Mouse (Mus musculus) embryonic facial prominence, embryonic 10.5 days (tissue): ENCODE measurements around the gene Meis1. TPM values are rescaled to one million over a fixed set of nuclear protein-coding genes. Genes with fewer than 3 reads are reported as not detected.

Experiments
- DNase-seq: peaks from one replicate; pipeline ENCODE4 v3.0.0-alpha.2; 2017; ENCODE audit warnings: low spot score
- H3K27ac ChIP-seq: fragments of 300-500 bp; sonication (generic); replicated peaks from 2 replicates; pipeline ENCODE4 v1.5.1; 2016; ENCODE audit warnings: mild to moderate bottlenecking
- H3K27me3 ChIP-seq: fragments of 300-500 bp; sonication (generic); replicated peaks from 2 replicates; pipeline ENCODE4 v1.6.1; 2016; ENCODE audit warnings: low read depth, mild to moderate bottlenecking; ENCODE audit not compliant: poor library complexity, severe bottlenecking
- H3K36me3 ChIP-seq: fragments of 300-500 bp; sonication (generic); replicated peaks from 2 replicates; pipeline ENCODE4 v1.6.1; 2016; ENCODE audit warnings: mild to moderate bottlenecking, moderate library complexity
- H3K4me1 ChIP-seq: fragments of 300-500 bp; sonication (generic); 2 replicates; pipeline ENCODE4 v1.6.1; 2016
- H3K4me3 ChIP-seq: fragments of 300-500 bp; sonication (generic); 2 replicates; pipeline ENCODE4 v1.5.1; 2016; ENCODE audit warnings: mild to moderate bottlenecking, moderate library complexity
- H3K9me3 ChIP-seq: fragments of 300-500 bp; sonication (generic); 2 replicates; pipeline ENCODE4 v1.6.1; 2016; ENCODE audit warnings: mild to moderate bottlenecking
- WGBS: fragments of 180-500 bp; shearing (Covaris S2); methylation state at CpG from one replicate; pipeline ENCODE4 v1.1.7; 2016; 5-methylcytosine and 5-hydroxymethylcytosine counted together
- polyA plus RNA-seq: library from polyadenylated mRNA; unstranded; fragments of >200 nt; fragmentation: Nextera tagmentation; extraction: Ambion mirVana; gene quantifications from 2 replicates; pipeline ENCODE4 v1.2.1, GENCODE M21; 2016

Gene Meis1
- polyA plus RNA-seq, 1 experiment from 2014 or later: 73.3 TPM

DNA sequence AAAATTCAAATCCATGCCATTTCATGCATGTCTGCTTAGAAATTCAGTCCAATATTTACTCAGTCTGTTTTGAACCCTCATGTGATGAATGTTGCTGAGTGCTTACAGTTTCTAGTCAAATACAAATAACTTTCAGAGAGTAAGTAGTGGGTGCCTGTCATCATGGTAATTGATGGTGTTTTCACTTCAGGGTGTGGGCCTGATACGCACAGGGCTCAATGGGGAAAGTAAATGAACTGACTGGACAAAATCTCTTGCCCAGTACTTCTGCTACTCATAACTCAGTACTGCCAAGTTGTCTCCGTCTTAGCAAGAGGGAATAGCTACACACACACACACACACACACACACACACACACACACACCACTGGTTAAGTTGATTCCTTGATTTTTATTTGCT, 92.0 kb downstream of the Meis1 start:
- H3K36me3 ChIP-seq: peaks cover 14% of the 10 kb centered on the region
- WGBS: 73% methylated on average over 2 of the region's 2 CpGs
- no peak overlapping the region for H3K27ac ChIP-seq
- no peak overlapping the region for H3K4me3 ChIP-seq
- no peak for DNase-seq
- H3K4me1 ChIP-seq: peaks cover 31% of the 10 kb centered on the region
- H3K9me3 ChIP-seq: no peaks in the 10 kb centered on the region
- H3K27me3 ChIP-seq: no peaks in the 10 kb centered on the region

DNA sequence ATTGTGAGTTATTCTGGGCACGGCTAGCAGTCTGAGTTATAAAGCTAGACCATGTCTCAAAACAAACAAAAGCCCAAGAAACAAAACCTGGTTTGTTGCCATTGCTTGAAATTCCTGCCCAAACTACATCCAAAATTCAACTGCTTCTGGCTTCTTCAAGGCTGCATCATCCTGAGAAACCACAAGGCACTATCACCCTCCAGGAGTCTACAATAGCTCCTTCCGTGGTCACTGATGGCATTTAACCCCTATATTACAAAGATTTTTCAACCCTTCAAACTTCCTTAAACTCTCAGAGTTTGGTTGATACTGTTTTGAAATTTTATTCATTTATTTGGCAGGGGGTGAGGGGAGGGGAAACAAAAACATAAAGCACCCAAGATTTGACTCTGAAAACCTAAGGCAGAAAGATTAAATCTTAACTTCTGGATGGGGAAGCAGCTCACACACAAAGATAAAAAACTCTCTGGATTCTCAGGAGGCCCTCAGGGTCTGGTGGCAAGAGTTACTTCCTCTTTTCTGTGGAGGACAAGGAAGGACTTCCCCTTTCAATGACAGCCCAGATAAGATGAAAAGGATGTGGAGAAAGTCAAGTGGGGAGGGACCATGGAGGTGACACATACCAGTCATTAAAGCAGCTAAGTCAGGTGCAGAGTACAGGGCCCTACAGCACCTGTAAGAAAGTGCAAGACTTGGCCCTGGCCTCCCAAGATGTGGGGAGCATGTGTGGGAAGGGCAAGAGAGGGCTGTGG, 94.0 kb downstream of the Meis1 start:
- Histone ChIP-seq H3K4me1 (peaks cover 11% of the 10 kb centered on the region), H3K27ac (no peak overlapping the region), H3K27me3 (no peaks in the 10 kb centered on the region), H3K4me3 (no peak overlapping the region), H3K9me3 (no peaks in the 10 kb centered on the region), H3K36me3 (peaks cover 24% of the 10 kb centered on the region)
- WGBS: 76% methylated on average over 2 of the region's 2 CpGs
- no peak for DNase-seq

DNA sequence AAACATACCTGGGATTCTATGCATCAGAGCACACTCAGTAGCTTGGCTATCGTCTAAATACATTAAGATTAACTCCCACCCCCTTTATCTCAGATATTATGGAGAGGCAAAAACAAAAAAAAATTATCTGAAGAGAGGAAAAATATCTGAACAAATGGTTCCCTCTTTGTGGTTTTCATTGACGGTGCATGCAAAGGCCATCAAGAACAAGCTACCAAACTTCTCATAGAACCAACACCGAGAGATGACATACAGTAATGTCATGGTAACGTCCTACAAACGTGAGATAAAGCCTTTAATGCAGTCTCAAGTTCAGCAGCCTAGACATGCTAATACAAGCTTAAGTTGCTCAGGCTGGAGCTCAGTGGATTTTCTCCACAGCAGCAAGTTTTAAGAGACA, 95.5 kb downstream of the Meis1 start:
- no peaks in the 10 kb centered on the region for H3K9me3 ChIP-seq
- H3K27me3 ChIP-seq: no peaks in the 10 kb centered on the region
- H3K4me1 ChIP-seq: peaks cover 16% of the 10 kb centered on the region
- no peak overlapping the region for H3K27ac ChIP-seq
- DNase-seq: no peak
- peaks cover 27% of the 10 kb centered on the region for H3K36me3 ChIP-seq
- 90% methylated on average over 5 of the region's 5 CpGs for WGBS
- no peak overlapping the region for H3K4me3 ChIP-seq

DNA sequence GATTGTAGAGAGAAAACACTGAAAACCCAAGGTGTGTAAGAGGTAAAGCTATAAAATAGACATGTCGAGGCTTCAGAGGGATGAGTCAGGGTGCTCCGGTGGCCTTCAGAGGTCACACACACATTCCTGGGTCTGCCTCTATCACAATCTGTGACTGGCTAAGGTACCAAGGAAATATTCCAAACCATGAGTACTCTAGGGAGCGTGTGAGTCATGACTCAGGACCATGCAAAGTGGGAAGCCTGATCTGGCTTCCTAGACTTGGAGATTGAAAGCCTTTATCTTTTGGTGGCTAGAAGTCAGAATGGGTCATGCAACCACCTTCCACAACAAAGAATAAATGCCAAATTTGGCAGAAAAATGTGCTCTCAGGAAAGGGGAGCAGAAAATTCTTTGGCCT, 98.1 kb downstream of the Meis1 start:
- H3K4me1 ChIP-seq: peaks cover 30% of the 10 kb centered on the region
- H3K27me3 ChIP-seq: no peaks in the 10 kb centered on the region; the same call in 1 of the 2 replicates
- DNase-seq: no peak
- H3K27ac ChIP-seq: no peak overlapping the region
- peaks cover 24% of the 10 kb centered on the region for H3K36me3 ChIP-seq
- H3K9me3 ChIP-seq: no peaks in the 10 kb centered on the region
- 90% methylated on average over 3 of the region's 3 CpGs for WGBS
- H3K4me3 ChIP-seq: no peak overlapping the region

DNA sequence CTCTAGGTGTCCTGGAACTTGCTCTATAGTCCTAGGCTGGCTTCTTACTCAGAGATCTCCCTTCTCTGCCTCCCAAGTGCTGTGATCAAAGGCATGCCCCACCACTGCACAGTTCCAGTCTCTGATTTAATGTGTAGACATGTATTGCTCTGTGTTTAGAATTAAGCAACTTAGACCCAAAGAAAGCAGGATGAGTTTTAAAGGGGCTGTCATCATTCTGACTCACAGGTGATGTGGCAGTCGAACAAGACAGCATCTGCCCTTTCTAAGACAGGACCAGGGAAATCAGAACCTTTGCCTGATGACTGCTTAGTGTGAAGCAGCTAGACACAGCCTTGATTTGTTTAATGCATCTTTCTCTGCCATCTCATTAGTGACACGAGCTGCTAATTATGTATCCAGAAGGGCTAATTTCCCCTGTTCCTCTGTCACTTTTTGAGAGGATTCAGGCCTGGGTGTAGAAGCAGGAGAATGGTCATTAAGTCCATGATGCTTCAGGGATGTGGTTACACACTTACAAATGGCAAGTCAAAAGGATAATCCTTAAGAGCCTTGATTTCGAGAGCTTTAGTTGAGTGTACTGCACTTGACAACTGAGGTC, 99.5 kb downstream of the Meis1 start:
- DNase-seq: no peak
- WGBS: 64% methylated on average over 3 of the region's 3 CpGs
- peaks cover 33% of the 10 kb centered on the region for H3K4me1 ChIP-seq
- no peak overlapping the region for H3K27ac ChIP-seq
- no peaks in the 10 kb centered on the region for H3K9me3 ChIP-seq
- no peak overlapping the region for H3K4me3 ChIP-seq
- H3K27me3 ChIP-seq: no peaks in the 10 kb centered on the region; the same call in 1 of the 2 replicates
- peaks cover 16% of the 10 kb centered on the region for H3K36me3 ChIP-seq

DNA sequence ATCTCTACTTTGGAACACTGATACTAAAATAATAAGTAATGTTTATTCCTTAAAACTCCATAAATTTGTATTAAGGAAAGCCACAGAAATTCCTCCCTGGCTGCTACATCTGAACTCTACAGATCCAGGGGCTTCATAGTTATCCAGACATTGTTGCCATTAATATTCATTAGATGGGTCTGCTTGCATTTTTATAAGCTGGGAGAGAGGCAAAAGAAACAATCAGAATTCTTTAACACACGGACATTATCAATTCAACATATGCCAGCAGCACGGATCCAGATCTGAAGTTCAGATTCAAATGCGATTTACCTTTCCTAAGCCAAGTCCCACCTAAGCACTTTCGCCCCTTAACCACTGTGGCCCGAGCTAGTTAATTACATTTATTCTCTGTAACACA, 100.9 kb downstream of the Meis1 start:
- Histone ChIP-seq H3K4me3 (no peak overlapping the region), H3K4me1 (peaks cover 40% of the 10 kb centered on the region), H3K36me3 (peaks cover 12% of the 10 kb centered on the region), H3K9me3 (no peaks in the 10 kb centered on the region), H3K27me3 (no peaks in the 10 kb centered on the region; the same call in 1 of the 2 replicates), H3K27ac (no peak overlapping the region)
- DNase-seq: no peak
- 73% methylated on average over 5 of the region's 5 CpGs for WGBS

DNA sequence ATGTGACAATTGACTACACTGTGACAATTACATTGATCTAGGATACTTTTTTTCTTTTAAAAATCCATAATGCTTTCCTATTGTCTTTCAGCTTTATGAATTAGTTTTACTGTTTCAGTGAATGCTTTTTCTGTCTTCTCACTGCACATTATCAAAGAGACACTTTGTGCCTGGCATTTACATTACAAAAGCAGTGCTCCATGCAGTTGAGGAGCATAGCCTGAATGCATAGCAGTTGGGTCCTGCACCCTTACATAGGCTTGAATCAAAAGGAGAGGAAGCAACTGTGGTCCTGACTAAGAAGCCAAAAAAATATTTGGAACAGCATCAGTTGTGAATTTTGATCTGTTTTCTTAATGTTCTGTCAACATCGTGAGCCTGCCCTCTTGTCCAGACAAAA, 105.5 kb downstream of the Meis1 start:
- H3K27me3 ChIP-seq: no peaks in the 10 kb centered on the region; the same call in 1 of the 2 replicates
- H3K9me3 ChIP-seq: no peaks in the 10 kb centered on the region
- no peak overlapping the region for H3K4me3 ChIP-seq
- H3K36me3 ChIP-seq: no peaks in the 10 kb centered on the region
- peaks cover 40% of the 10 kb centered on the region for H3K4me1 ChIP-seq
- DNase-seq: no peak
- WGBS: 84% methylated on average over 1 of the region's 1 CpGs
- no peak overlapping the region for H3K27ac ChIP-seq

DNA sequence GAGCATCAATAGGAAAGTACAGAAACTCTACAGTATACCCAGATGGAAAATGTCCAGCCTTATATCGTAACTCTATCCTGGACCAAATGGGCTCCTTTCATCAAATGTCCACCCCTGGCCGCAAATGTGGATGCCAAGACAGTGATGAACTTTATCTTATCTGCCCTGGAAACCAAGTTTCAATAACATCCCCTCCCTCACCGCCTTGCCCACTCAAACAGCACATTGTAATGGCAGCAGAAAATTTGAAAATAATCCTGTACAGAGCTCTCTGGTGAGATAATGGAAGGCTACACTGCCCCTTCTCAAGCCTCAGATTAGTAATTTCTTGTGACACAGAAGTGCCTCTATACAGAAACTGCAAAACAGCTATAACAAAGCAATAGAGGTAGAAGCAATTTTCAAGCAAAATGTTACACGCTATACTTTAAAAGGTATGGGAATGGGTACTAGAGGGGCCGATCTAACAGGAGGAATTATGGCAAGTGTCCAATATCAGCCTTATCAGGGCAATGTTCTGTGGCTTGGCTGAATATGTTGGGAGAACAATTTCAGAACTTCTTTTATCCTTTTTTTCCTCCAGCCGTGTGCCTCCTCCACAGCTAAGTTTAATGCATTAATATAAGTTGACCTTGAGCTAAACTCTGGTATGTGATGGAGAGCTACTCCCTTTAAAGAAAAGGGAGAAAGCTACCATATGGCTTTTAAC, 106.3 kb downstream of the Meis1 start:
- no peaks in the 10 kb centered on the region for H3K36me3 ChIP-seq

DNA sequence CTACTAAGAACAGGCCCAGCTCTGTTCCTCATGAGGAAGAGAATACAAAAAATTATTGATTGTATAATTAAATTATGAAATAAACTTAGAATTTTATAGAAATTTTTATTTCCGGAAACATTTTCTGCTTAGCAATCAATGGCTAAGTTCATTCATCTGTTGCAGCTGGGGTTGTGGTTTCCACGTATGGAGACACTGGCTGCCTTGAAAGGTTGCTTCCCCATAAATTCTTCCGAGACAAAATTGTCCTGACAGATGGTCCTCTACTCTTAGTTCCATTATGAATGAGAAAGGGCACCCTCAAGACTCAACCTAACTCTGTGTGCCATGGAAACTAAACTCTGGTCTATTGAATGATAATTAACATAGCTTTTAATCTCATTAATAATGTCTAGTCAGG, 111.9 kb downstream of the Meis1 start:
- Histone ChIP-seq H3K27me3 (no peaks in the 10 kb centered on the region), H3K27ac (no peak overlapping the region), H3K9me3 (no peaks in the 10 kb centered on the region), H3K4me3 (no peak overlapping the region), H3K4me1 (no peaks in the 10 kb centered on the region), H3K36me3 (peaks cover 18% of the 10 kb centered on the region)
- 83% methylated on average over 3 of the region's 3 CpGs for WGBS
- DNase-seq: no peak

More for the DNA sequence above, 106.3 kb downstream of the Meis1 start:
- Histone ChIP-seq H3K4me1 (peaks cover 33% of the 10 kb centered on the region), H3K4me3 (no peak overlapping the region), H3K9me3 (no peaks in the 10 kb centered on the region), H3K27ac (no peak overlapping the region), H3K27me3 (no peaks in the 10 kb centered on the region; the same call in 1 of the 2 replicates)
- 85% methylated on average over 6 of the region's 6 CpGs for WGBS
- DNase-seq: no peak

DNA sequence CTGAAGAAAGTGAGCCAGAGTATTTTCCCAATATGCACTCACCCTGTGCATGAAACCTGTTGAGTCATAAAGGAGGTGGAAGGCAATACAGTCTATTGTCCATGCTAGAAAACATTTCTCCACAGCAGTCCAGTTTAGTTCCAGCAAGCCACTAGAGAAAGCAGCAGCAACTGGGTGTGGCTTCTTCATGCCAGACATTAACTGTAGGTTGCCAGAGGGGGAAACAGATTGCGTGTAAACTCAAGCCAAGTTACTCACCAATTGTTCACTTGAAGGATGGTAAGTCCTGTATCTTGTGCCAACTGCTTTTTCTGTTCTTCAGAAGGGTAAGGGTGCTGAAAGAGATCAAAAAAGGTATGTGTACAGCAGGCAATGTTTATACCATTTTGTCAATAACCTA, 113.4 kb downstream of the Meis1 start:
- Histone ChIP-seq H3K9me3 (no peaks in the 10 kb centered on the region), H3K36me3 (peaks cover 18% of the 10 kb centered on the region), H3K4me3 (no peak overlapping the region), H3K27ac (no peak overlapping the region), H3K27me3 (no peaks in the 10 kb centered on the region), H3K4me1 (peaks cover 2% of the 10 kb centered on the region; the same call in 1 of the 2 replicates)
- no peak for DNase-seq
- 75% methylated on average over 1 of the region's 1 CpGs for WGBS

DNA sequence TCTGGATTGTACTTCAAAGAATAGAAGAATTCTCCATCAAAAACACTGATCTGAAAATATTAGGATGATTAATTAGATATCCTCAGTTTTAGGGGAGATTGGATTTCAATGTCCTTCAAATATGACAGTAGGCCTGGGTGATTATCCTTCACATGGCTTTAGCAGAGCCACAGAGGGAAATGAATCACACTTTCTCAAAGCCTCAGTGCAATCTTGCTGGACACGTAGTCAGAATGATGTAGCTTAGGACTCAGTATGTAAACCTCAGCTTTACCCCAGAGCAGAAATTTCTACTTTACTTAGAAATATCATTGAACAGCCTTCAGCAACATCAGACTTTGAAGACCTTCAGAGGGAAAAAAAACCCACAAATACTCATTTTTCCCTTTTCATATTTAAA, 113.9 kb downstream of the Meis1 start:
- no peaks in the 10 kb centered on the region for H3K9me3 ChIP-seq
- no peak for DNase-seq
- 87% methylated on average over 1 of the region's 1 CpGs for WGBS
- no peaks in the 10 kb centered on the region for H3K27me3 ChIP-seq
- peaks cover 5% of the 10 kb centered on the region; the same call in 1 of the 2 replicates for H3K4me1 ChIP-seq
- H3K36me3 ChIP-seq: peaks cover 18% of the 10 kb centered on the region
- H3K4me3 ChIP-seq: no peak overlapping the region
- no peak overlapping the region for H3K27ac ChIP-seq

DNA sequence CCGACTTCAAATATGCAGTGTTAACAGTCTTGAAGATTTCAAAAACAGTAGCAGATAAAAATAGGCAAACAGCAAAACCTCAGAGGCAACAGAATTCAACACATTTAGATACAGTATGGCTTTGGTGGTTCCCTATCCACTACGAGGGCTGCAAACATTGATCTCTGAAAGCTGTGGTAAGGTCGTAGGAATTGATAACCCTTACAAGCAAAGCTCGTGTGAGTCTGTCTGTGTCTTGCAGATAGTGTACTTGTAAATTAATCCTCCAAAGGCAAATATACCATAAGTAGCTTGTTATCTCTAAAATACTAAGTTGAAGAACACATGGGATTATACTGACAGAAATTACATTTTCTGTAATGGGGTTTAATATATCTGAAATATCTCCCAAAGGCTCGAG, 114.5 kb downstream of the Meis1 start:
- WGBS: 88% methylated on average over 5 of the region's 5 CpGs
- DNase-seq: no peak
- H3K27ac ChIP-seq: no peak overlapping the region
- H3K36me3 ChIP-seq: peaks cover 18% of the 10 kb centered on the region
- no peaks in the 10 kb centered on the region for H3K9me3 ChIP-seq
- no peak overlapping the region for H3K4me3 ChIP-seq
- no peaks in the 10 kb centered on the region for H3K27me3 ChIP-seq
- H3K4me1 ChIP-seq: peaks cover 8% of the 10 kb centered on the region; the same call in 1 of the 2 replicates
